Mouse (Mus musculus) forebrain, embryonic 16.5 days (tissue): ENCODE measurements around the gene Ampd1. TPM values are rescaled to one million over a fixed set of nuclear protein-coding genes. Genes with fewer than 3 reads are reported as not detected.

Source experiments
- ATAC-seq: fragments of 200-750 bp; cut with Nextera tagmentation; 2 replicates; pipeline ENCODE4 v1.8.0; 2017; ENCODE audit warnings: mild to moderate bottlenecking, moderate library complexity
- H3K27ac ChIP-seq: fragments of 300-500 bp; sonication (generic); 2 replicates; pipeline ENCODE4 v1.5.1; 2014; ENCODE audit warnings: low read length, control low read depth
- H3K27me3 ChIP-seq: fragments of 300-500 bp; sonication (generic); replicated peaks from 2 replicates; pipeline ENCODE4 v1.6.1; 2014; ENCODE audit warnings: low read length; ENCODE audit not compliant: control insufficient read depth, insufficient read depth
- H3K36me3 ChIP-seq: fragments of 300-500 bp; sonication (generic); 2 replicates; pipeline ENCODE4 v1.6.1; 2014; ENCODE audit not compliant: control insufficient read depth, insufficient read depth
- H3K4me1 ChIP-seq: fragments of 300-500 bp; sonication (generic); replicated peaks from 2 replicates; pipeline ENCODE4 v1.6.1; 2014; ENCODE audit warnings: low read length; ENCODE audit not compliant: control insufficient read depth, insufficient read depth
- H3K4me2 ChIP-seq: fragments of 300-500 bp; sonication (generic); 2 replicates; pipeline ENCODE4 v1.6.1; 2014; ENCODE audit warnings: mild to moderate bottlenecking, low read length, control low read depth
- H3K4me3 ChIP-seq: fragments of 300-500 bp; sonication (generic); replicated peaks from 2 replicates; pipeline ENCODE4 v1.5.1; 2014; ENCODE audit warnings: mild to moderate bottlenecking, low read length, control low read depth
- H3K9ac ChIP-seq: fragments of 300-500 bp; sonication (generic); replicated peaks from 2 replicates; pipeline ENCODE4 v1.6.1; 2014; ENCODE audit warnings: low read depth, low read length, control low read depth
- H3K9me3 ChIP-seq: fragments of 300-500 bp; sonication (generic); 2 replicates; pipeline ENCODE4 v1.6.1; 2016; ENCODE audit warnings: low read length; ENCODE audit not compliant: control insufficient read depth
- WGBS: fragments of 180-500 bp; shearing (Covaris S2); extraction: QIAGEN DNeasy Blood & Tissue Kit; methylation state at CpG from one replicate; pipeline ENCODE4 v1.1.7; 2014; 5-methylcytosine and 5-hydroxymethylcytosine counted together
- polyA plus RNA-seq: library from polyadenylated mRNA; unstranded; fragments of >200 nt; fragmentation: Nextera tagmentation; extraction: Ambion mirVana; gene quantifications from 2 replicates; pipeline ENCODE4 v1.2.1, GENCODE M21; 2015

Ampd1 gene
- polyA plus RNA-seq, 1 experiment from 2014 or later = not detected

- ATAC-seq = no peak
- Histone ChIP-seq H3K9ac (no peak overlapping the region), H3K36me3 (no peaks in the 10 kb centered on the region), H3K27ac (no peak overlapping the region), H3K4me3 (no peak overlapping the region), H3K27me3 (no peaks in the 10 kb centered on the region), H3K4me2 (no peak overlapping the region), H3K4me1 (no peaks in the 10 kb centered on the region), H3K9me3 (no peaks in the 10 kb centered on the region)
- 93% methylated on average over 9 of the region's 9 CpGs for WGBS
Measured at GRCm38 (mm10) chr3:103075871-103076270, 2.1 kb downstream of the Ampd1 start.

DNA sequence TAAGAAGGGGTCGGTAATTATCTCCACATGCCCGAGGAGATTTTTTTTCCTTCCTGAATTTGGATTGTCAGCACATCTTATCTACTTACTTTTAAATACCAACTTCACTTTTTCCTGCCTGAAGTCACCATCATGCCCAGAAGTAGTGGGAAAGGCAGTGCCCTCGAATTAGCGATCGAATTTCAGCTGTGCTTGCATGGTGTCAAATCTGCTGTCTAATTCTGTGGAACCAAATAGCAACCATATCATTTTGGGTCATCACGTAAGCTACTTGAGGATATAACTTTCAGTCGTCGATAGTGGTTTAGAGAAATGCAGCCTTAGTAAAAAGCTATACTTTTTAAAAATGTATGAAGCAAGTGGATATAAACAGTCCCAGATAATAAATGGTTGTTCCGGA, 2.7 kb downstream of the Ampd1 start:
- Histone ChIP-seq H3K27me3 (no peaks in the 10 kb centered on the region), H3K27ac (no peak overlapping the region), H3K4me1 (no peaks in the 10 kb centered on the region), H3K36me3 (no peaks in the 10 kb centered on the region), H3K4me2 (no peak overlapping the region), H3K4me3 (no peak overlapping the region), H3K9ac (no peak overlapping the region), H3K9me3 (no peaks in the 10 kb centered on the region)
- no peak for ATAC-seq
- 93% methylated on average over 9 of the region's 9 CpGs for WGBS

GRCm38 (mm10) chr3:103079301-103079700, 5.5 kb downstream of the Ampd1 start:
- 84% methylated on average over 8 of the region's 9 CpGs for WGBS
- Histone ChIP-seq H3K27me3 (no peaks in the 10 kb centered on the region), H3K4me2 (no peak overlapping the region), H3K27ac (no peak overlapping the region), H3K9ac (no peak overlapping the region), H3K36me3 (no peaks in the 10 kb centered on the region), H3K4me3 (no peak overlapping the region), H3K4me1 (no peaks in the 10 kb centered on the region), H3K9me3 (no peaks in the 10 kb centered on the region)
- no peak for ATAC-seq

DNA sequence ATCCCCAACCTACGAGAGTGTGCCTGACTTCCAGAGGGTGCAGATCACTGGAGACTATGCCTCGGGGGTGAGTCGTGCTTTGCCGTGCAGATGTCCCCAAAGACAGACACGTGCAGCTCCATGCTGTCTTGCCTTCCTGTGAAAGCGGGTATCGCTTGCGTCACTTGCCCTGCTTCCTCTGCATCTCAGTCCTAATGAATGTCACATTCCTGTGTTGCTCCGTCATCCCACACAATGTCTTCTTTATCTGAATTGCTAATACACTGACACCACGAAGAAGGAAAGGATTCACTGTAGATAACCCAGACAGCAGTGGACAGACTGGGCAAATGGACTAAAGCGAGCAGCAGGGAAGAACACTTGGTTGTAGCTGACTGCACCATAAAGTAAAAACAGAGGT, 7.2 kb downstream of the Ampd1 start:
- no peaks in the 10 kb centered on the region for H3K36me3 ChIP-seq
- H3K27ac ChIP-seq = no peak overlapping the region
- H3K4me3 ChIP-seq = no peak overlapping the region
- ATAC-seq = no peak
- WGBS = 70% methylated on average over 11 of the region's 11 CpGs
- H3K9me3 ChIP-seq = no peaks in the 10 kb centered on the region
- H3K4me2 ChIP-seq = no peak overlapping the region
- no peak overlapping the region for H3K9ac ChIP-seq
- no peaks in the 10 kb centered on the region for H3K4me1 ChIP-seq
- no peaks in the 10 kb centered on the region for H3K27me3 ChIP-seq

DNA sequence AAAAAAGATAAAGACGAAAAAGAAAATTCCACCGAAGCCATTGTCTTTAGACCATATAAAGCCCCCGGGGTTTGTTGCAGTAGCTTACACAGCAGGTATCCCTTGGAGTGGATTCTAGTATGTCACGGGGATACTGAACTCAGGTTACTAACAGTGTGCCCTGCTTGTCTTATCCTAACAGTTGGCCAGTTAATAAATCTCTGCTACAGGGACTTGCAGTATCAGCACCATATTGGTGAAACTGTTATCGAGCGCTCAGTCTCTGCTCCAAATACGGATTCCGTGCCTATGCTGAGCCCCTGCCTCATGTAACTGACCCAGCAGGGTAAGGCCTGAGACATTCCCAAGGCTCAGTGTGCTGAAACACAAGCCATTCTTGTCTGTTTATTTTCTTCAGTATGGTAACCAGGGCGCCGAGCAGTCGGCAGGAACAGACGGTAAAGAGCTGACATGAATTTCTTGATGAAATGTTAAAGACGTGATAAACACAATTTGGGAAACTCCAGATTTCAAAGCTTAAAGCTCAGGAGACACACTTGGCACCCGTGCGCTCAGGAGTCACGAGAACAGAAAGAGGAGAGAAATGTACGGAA, 8.1 kb downstream of the Ampd1 start:
- Histone ChIP-seq H3K27ac (no peak overlapping the region), H3K4me3 (no peak overlapping the region), H3K9me3 (no peaks in the 10 kb centered on the region), H3K4me1 (no peaks in the 10 kb centered on the region), H3K9ac (no peak overlapping the region), H3K27me3 (no peaks in the 10 kb centered on the region), H3K36me3 (no peaks in the 10 kb centered on the region), H3K4me2 (no peak overlapping the region)
- 77% methylated on average over 17 of the region's 17 CpGs for WGBS
- ATAC-seq = no peak

- H3K9ac ChIP-seq = no peak overlapping the region
- H3K27ac ChIP-seq = no peak overlapping the region
- H3K4me3 ChIP-seq = no peak overlapping the region
- no peak for ATAC-seq
- H3K9me3 ChIP-seq = no peaks in the 10 kb centered on the region
- H3K4me1 ChIP-seq = no peaks in the 10 kb centered on the region
- 87% methylated on average over 5 of the region's 5 CpGs for WGBS
- H3K4me2 ChIP-seq = no peak overlapping the region
- no peaks in the 10 kb centered on the region for H3K36me3 ChIP-seq
- H3K27me3 ChIP-seq = no peaks in the 10 kb centered on the region
Measured at GRCm38 (mm10) chr3:103082761-103083160, 8.9 kb downstream of the Ampd1 start.

DNA sequence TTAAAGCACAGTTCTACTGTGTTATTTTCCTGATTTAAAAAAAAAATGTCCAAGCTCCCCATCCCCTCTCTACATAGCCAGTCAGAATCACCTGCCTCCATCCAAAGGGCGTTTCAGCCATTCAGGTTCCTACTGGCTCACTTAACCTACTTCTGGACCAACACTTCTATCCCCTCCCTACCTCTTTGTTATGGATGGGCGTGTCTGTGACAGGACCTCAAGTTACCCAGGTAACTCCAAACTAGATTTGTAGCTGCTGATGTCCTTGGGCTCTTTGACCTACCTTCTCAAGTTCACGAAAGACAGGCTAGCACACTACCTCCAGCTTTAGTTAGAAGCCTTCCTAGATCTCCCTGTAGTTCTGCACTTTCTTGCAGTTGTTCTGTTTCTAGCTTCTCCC, 12.2 kb downstream of the Ampd1 start:
- no peak overlapping the region for H3K9ac ChIP-seq
- H3K9me3 ChIP-seq = no peaks in the 10 kb centered on the region
- no peak overlapping the region for H3K4me2 ChIP-seq
- H3K27me3 ChIP-seq = no peaks in the 10 kb centered on the region
- 82% methylated on average over 3 of the region's 3 CpGs for WGBS
- no peaks in the 10 kb centered on the region for H3K4me1 ChIP-seq
- ATAC-seq = no peak
- H3K27ac ChIP-seq = no peak overlapping the region
- H3K36me3 ChIP-seq = no peaks in the 10 kb centered on the region
- H3K4me3 ChIP-seq = no peak overlapping the region

DNA sequence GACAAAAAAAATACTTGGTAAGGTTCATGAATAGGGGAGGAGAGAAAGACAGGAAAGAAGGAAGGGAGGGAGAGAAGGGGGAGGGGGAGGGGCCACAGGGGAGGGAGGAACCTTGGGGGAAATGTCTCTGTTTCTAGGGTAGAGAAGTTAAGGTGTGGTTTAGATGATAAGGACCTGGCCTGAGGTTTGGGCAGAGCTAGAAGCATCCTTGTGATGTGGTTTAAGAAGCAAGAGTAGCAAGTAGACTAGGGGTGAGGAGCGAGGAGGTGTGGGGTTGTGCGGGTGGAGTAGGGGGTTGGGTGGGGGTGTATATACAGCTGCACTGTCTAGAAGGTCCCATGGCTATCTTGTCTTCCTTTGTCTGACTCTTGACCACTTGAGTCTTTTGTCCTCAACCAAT, 17.9 kb downstream of the Ampd1 start:
- Histone ChIP-seq H3K27me3 (no peaks in the 10 kb centered on the region), H3K9me3 (no peaks in the 10 kb centered on the region), H3K4me2 (no peak overlapping the region), H3K27ac (no peak overlapping the region), H3K4me1 (no peaks in the 10 kb centered on the region), H3K4me3 (no peak overlapping the region), H3K9ac (no peak overlapping the region), H3K36me3 (no peaks in the 10 kb centered on the region)
- 97% methylated on average over 2 of the region's 2 CpGs for WGBS
- no peak for ATAC-seq

GRCm38 (mm10) chr3:103098662-103099061, 24.8 kb downstream of the Ampd1 start:
- WGBS = 85% methylated on average over 23 of the region's 23 CpGs
- Histone ChIP-seq H3K27ac (no peak overlapping the region), H3K4me1 (peaks cover 12% of the 10 kb centered on the region), H3K4me2 (no peak overlapping the region), H3K9ac (no peak overlapping the region), H3K36me3 (no peaks in the 10 kb centered on the region), H3K27me3 (peaks cover 6% of the 10 kb centered on the region; the same call in 1 of the 2 replicates), H3K4me3 (no peak overlapping the region), H3K9me3 (no peaks in the 10 kb centered on the region)
- no peak for ATAC-seq

DNA sequence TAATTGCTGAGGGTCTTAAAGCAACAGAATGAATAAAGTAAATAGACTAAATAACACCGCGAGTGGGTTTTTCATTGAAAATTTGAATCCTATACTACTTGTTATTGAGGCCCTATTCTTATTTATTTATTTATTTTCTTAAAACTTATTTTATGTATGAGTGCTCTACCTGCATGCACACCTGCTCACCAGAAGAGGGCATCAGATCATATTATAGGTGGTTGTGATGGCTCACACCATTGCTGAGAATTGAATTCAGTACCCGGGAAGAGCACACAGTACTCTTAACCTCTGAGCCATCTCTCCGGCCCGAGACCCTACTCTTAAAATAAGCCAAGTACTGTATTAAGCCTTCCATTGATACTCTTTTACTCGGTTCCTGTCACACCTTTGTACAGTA, 25.9 kb downstream of the Ampd1 start:
- ATAC-seq = no peak

More for the DNA sequence above, 25.9 kb downstream of the Ampd1 start:
- H3K27ac ChIP-seq = no peak overlapping the region
- H3K4me3 ChIP-seq = no peak overlapping the region
- H3K36me3 ChIP-seq = no peaks in the 10 kb centered on the region
- H3K9me3 ChIP-seq = no peaks in the 10 kb centered on the region
- WGBS = 83% methylated on average over 6 of the region's 6 CpGs
- H3K4me2 ChIP-seq = no peak overlapping the region
- H3K4me1 ChIP-seq = peaks cover 12% of the 10 kb centered on the region
- H3K27me3 ChIP-seq = peaks cover 10% of the 10 kb centered on the region; the same call in 1 of the 2 replicates
- no peak overlapping the region for H3K9ac ChIP-seq
